Mouse (Mus musculus) embryonic fibroblast, embryonic 13.5 days (primary cell): ENCODE data around the gene Atg2b. TPM values are rescaled to one million over a fixed set of nuclear protein-coding genes. Genes with fewer than 3 reads are reported as not detected.
A peak's percentile ranks its signal among the peaks of the same experiment; 100 is the strongest.

Experiments
- H3K27ac ChIP-seq: 2 replicates; pipeline ENCODE4 v1.5.1; 2012; ENCODE audit warnings: low read length, control low read depth, inconsistent platforms; ENCODE audit not compliant: insufficient read depth
- H3K4me1 ChIP-seq: 2 replicates; pipeline ENCODE4 v1.6.1; 2011; ENCODE audit warnings: low read length; ENCODE audit not compliant: control insufficient read depth, insufficient read depth
- H3K4me3 ChIP-seq: 2 replicates; pipeline ENCODE4 v1.5.1; 2011; ENCODE audit warnings: mild to moderate bottlenecking, control low read depth, low read length; ENCODE audit not compliant: insufficient read depth
- CTCF ChIP-seq: IDR thresholded peaks from 2 replicates; pipeline ENCODE4 v1.5.1; 2011; ENCODE audit warnings: mild to moderate bottlenecking, control low read depth, low read length, moderate library complexity, borderline replicate concordance; ENCODE audit not compliant: insufficient read depth
- POLR2A ChIP-seq: IDR thresholded peaks from 2 replicates; pipeline ENCODE4 v1.6.1; 2011; ENCODE audit warnings: low read depth, mild to moderate bottlenecking, control low read depth, low read length, moderate library complexity
- polyA plus RNA-seq: library from polyadenylated mRNA; stranded (reverse); fragments of >200 nt; gene quantifications from 2 replicates; pipeline ENCODE4 v1.2.4, GENCODE M21; 2011; ENCODE audit warnings: low read depth; ENCODE audit not compliant: missing spikeins, insufficient read length

Gene Atg2b
- polyA plus RNA-seq, 1 experiment: 25.9 TPM

- H3K4me1 ChIP-seq: no peaks in the 10 kb centered on the region
- TF ChIP-seq POLR2A: no peak
- no peak overlapping the region for H3K27ac ChIP-seq
- no peak overlapping the region for H3K4me3 ChIP-seq
Observed at GRCm38 (mm10) chr12:105634374-105635067, 50.5 kb downstream of the Atg2b start.

- H3K4me1 ChIP-seq: no peaks in the 10 kb centered on the region
- H3K4me3 ChIP-seq: no peak overlapping the region
- TF ChIP-seq CTCF (no peak), POLR2A (no peak)
- no peak overlapping the region for H3K27ac ChIP-seq
Observed at GRCm38 (mm10) chr12:105625798-105626197, 59.2 kb downstream of the Atg2b start.

GRCm38 (mm10) chr12:105622981-105623539 is 62.0 kb downstream of the Atg2b start:
- TF ChIP-seq CTCF (no peak), POLR2A (no peak)
- H3K27ac ChIP-seq: no peak overlapping the region
- H3K4me3 ChIP-seq: no peak overlapping the region
- H3K4me1 ChIP-seq: no peaks in the 10 kb centered on the region

- H3K4me1 ChIP-seq: no peaks in the 10 kb centered on the region
- H3K4me3 ChIP-seq: no peak overlapping the region
- no peak overlapping the region for H3K27ac ChIP-seq
- TF ChIP-seq CTCF (no peak), POLR2A (no peak)
Observed at GRCm38 (mm10) chr12:105622048-105622447, 63.0 kb downstream of the Atg2b start.

- no peak overlapping the region for H3K27ac ChIP-seq
- H3K4me3 ChIP-seq: no peak overlapping the region
- no peaks in the 10 kb centered on the region for H3K4me1 ChIP-seq
- TF ChIP-seq CTCF (no peak), POLR2A (no peak)
Observed at GRCm38 (mm10) chr12:105613559-105613958, 71.5 kb downstream of the Atg2b start.

GRCm38 (mm10) chr12:105611748-105612147 is 73.3 kb downstream of the Atg2b start:
- Histone ChIP-seq H3K4me3 (no peak overlapping the region), H3K4me1 (no peaks in the 10 kb centered on the region), H3K27ac (no peak overlapping the region)
- TF ChIP-seq POLR2A (no peak), CTCF (peak; percentile 75; the same call in 1 of the 2 replicates)

- Histone ChIP-seq H3K4me1 (no peaks in the 10 kb centered on the region), H3K4me3 (no peak overlapping the region), H3K27ac (no peak overlapping the region)
- no peak for TF ChIP-seq POLR2A
- TF ChIP-seq CTCF: no peak
Observed at GRCm38 (mm10) chr12:105611045-105611444, 74.0 kb downstream of the Atg2b start.

GRCm38 (mm10) chr12:105606881-105607280 is 78.1 kb downstream of the Atg2b start:
- H3K4me1 ChIP-seq: no peaks in the 10 kb centered on the region
- H3K27ac ChIP-seq: no peak overlapping the region
- no peak overlapping the region for H3K4me3 ChIP-seq
- TF ChIP-seq CTCF (no peak), POLR2A (no peak)

GRCm38 (mm10) chr12:105605212-105605611 is 79.8 kb downstream of the Atg2b start:
- H3K4me1 ChIP-seq: no peaks in the 10 kb centered on the region
- TF ChIP-seq CTCF (no peak), POLR2A (no peak)

GRCm38 (mm10) chr12:105603904-105604303 is 81.1 kb downstream of the Atg2b start:
- TF ChIP-seq POLR2A (no peak), CTCF (no peak)
- Histone ChIP-seq H3K27ac (no peak overlapping the region), H3K4me3 (no peak overlapping the region), H3K4me1 (no peaks in the 10 kb centered on the region)

More at GRCm38 (mm10) chr12:105605212-105605611, 79.8 kb downstream of the Atg2b start:
- H3K4me3 ChIP-seq: no peak overlapping the region
- H3K27ac ChIP-seq: no peak overlapping the region
